Mouse (Mus musculus): Measurements from ENCODE around the gene Gm10912. TPM values are rescaled to one million over a fixed set of nuclear protein-coding genes. Genes with fewer than 3 reads are reported as not detected.
"Not testable (repeated sequence)": the region's sequence is repeated elsewhere in the genome, so short reads cannot be mapped to it uniquely, and the experiment has no call there.

Gm10912 gene
- 0.26 TPM in 1 of 2 replicates, not detected in the other for polyA plus RNA-seq (2012; rRNA removed)

GRCm38 (mm10) chr2:104065526-104065925 is at the start of gene Gm10912:
Gene Gm10912, plus strand, starts transcription at chr2:104065826.
- H3K4me3 ChIP-seq (ENCODE audit: control insufficient read depth, insufficient read depth, low read length); H3K27me3 ChIP-seq (ENCODE audit: control insufficient read depth, insufficient read depth, low read length); H3K27ac ChIP-seq (ENCODE audit: control insufficient read depth, insufficient read depth, low read length); H3K36me3 ChIP-seq (ENCODE audit: control insufficient read depth, insufficient read depth, low read length); H3K4me1 ChIP-seq (replicated peaks; ENCODE audit: control insufficient read depth, insufficient read depth, low read length); DNase-seq: not testable (repeated sequence)
- 90% methylated on average over 6 of the region's 6 CpGs for WGBS

DNA sequence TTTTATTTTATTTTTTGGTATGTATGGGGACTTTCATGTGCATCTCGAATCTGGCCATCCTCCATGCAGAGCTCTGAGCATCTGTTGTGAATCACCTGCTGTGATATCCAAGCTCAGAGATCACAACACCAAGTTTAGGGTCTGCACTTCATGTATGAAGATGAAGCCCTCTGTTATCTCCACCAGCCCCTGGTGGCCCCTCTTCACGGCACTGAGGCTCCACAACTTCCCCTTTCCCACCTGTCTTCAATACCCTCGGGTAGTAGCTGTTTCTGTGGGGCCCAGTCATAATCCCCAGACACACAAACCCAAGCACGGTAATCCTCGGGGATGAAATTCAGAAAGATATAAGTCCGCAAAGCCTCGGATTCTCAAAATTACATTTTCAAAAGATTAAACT is 42.5 kb upstream of the Gm10912 start:
- TF ChIP-seq POLR2A (IDR thresholded peaks at IDR 0.05; ENCODE audit: control insufficient read depth, extremely low read depth, insufficient read depth, low read length, poor library complexity) (no peak), CTCF (IDR thresholded peaks at IDR 0.05; ENCODE audit: borderline replicate concordance, control insufficient read depth, extremely low read depth, insufficient read depth, low read length, poor library complexity) (no peak)
- Histone ChIP-seq H3K4me3 (ENCODE audit: control insufficient read depth, insufficient read depth, low read length) (no peak overlapping the region), H3K27me3 (ENCODE audit: control insufficient read depth, insufficient read depth, low read length) (no peaks in the 10 kb centered on the region), H3K27ac (ENCODE audit: control insufficient read depth, insufficient read depth, low read length) (no peak overlapping the region), H3K4me1 (replicated peaks; ENCODE audit: control insufficient read depth, insufficient read depth, low read length) (peaks cover 3% of the 10 kb centered on the region), H3K36me3 (ENCODE audit: control insufficient read depth, insufficient read depth, low read length) (no peaks in the 10 kb centered on the region)
- no peak for DNase-seq
- WGBS = 61% methylated on average over 7 of the region's 7 CpGs

DNA sequence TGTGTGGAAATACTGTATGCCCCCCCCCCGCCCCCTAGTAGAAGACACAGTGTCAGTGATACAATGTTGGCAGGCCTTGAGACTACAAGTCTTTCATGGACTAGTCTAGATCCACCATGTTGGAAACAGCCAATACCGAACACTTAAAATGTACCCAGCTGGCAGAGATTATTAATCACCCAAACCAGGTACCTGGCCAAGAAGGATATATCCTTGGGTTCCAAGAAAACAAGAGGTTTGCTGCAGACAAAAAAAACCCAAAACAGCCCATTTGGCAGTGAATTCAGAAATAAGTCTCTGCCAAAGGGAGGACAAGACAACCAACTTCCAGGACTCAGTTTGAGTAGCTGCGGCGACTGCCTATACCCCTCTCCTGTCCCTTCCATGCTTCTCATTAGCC is 41.0 kb upstream of the Gm10912 start:
- Histone ChIP-seq H3K27me3 (ENCODE audit: control insufficient read depth, insufficient read depth, low read length) (no peaks in the 10 kb centered on the region), H3K27ac (ENCODE audit: control insufficient read depth, insufficient read depth, low read length) (no peak overlapping the region), H3K36me3 (ENCODE audit: control insufficient read depth, insufficient read depth, low read length) (no peaks in the 10 kb centered on the region), H3K4me3 (ENCODE audit: control insufficient read depth, insufficient read depth, low read length) (no peak overlapping the region), H3K4me1 (replicated peaks; ENCODE audit: control insufficient read depth, insufficient read depth, low read length) (peaks cover 3% of the 10 kb centered on the region)
- TF ChIP-seq POLR2A (IDR thresholded peaks at IDR 0.05; ENCODE audit: control insufficient read depth, extremely low read depth, insufficient read depth, low read length, poor library complexity) = no peak
- TF ChIP-seq CTCF (IDR thresholded peaks at IDR 0.05; ENCODE audit: borderline replicate concordance, control insufficient read depth, extremely low read depth, insufficient read depth, low read length, poor library complexity) = no peak
- no peak for DNase-seq
- WGBS = 99% methylated on average over 4 of the region's 4 CpGs

DNA sequence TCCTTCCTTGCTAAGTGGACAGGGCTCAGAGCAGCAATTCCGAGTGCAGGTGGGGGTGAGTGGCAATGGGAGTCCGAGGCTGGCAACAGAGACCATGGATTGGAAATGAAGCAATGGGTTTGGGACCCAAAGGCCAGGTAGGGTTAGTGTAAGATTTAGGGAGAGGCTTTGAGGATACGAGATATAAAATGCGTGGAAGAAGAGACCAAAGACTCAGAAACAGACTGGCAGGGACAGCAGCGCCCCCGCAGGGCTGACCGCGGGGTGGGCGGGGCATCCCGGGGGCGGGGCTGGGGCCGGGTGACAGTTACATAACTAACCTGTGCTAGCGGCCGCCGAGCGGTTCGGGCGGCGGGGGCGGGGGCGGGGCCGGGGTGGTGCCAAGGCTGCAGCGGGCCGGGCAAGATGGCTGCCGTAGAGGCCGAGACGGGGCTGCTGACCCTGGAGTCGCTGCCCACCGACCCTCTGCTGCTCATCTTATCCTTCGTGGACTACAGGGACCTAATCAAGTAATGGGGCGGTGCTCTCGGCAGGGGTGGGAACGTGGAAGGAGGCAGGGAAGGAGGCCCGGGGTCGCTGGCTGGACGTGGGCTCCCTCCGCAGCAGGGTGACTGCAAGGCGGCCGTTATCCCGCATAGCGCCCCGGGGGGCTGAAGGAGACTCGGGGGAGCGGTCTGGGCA is 38.0 kb upstream of the Gm10912 start, which contains the start of gene Fbxo3:
Fbxo3 (plus strand) TSS at position 264 of the 681 bp plus-strand sequence.
- Histone ChIP-seq H3K4me3 (ENCODE audit: control insufficient read depth, insufficient read depth, low read length) (peak within 1 kb of the TSS; percentile 83), H3K4me1 (replicated peaks; ENCODE audit: control insufficient read depth, insufficient read depth, low read length) (peaks cover 3% of the 10 kb centered on the region), H3K27ac (ENCODE audit: control insufficient read depth, insufficient read depth, low read length) (no peak within 1 kb of the TSS), H3K27me3 (ENCODE audit: control insufficient read depth, insufficient read depth, low read length) (no peaks in the 10 kb centered on the region), H3K36me3 (ENCODE audit: control insufficient read depth, insufficient read depth, low read length) (0 out of 2 replicates have a peak, but pooled peaks cover 5% of the 10 kb centered on the region)
- peak; percentile 88 for DNase-seq
- WGBS = 2% methylated on average over 44 of the region's 44 CpGs
- TF ChIP-seq CTCF (IDR thresholded peaks at IDR 0.05; ENCODE audit: borderline replicate concordance, control insufficient read depth, extremely low read depth, insufficient read depth, low read length, poor library complexity) (no peak), POLR2A (IDR thresholded peaks at IDR 0.05; ENCODE audit: control insufficient read depth, extremely low read depth, insufficient read depth, low read length, poor library complexity) (no peak; the same call in 1 of the 2 replicates)

- TF ChIP-seq POLR2A (IDR thresholded peaks at IDR 0.05; ENCODE audit: control insufficient read depth, extremely low read depth, insufficient read depth, low read length, poor library complexity) (no peak), CTCF (IDR thresholded peaks at IDR 0.05; ENCODE audit: borderline replicate concordance, control insufficient read depth, extremely low read depth, insufficient read depth, low read length, poor library complexity) (no peak)
- H3K4me1 ChIP-seq (replicated peaks; ENCODE audit: control insufficient read depth, insufficient read depth, low read length) = peaks cover 3% of the 10 kb centered on the region
- H3K4me3 ChIP-seq (ENCODE audit: control insufficient read depth, insufficient read depth, low read length) = peak within 1 kb of the TSS; percentile 83
- DNase-seq = no peak
- H3K27ac ChIP-seq (ENCODE audit: control insufficient read depth, insufficient read depth, low read length) = no peak within 1 kb of the TSS
- H3K27me3 ChIP-seq (ENCODE audit: control insufficient read depth, insufficient read depth, low read length) = no peaks in the 10 kb centered on the region
- H3K36me3 ChIP-seq (ENCODE audit: control insufficient read depth, insufficient read depth, low read length) = peaks cover 9% of the 10 kb centered on the region
- WGBS = 0% methylated on average over 32 of the region's 32 CpGs
Measured at GRCm38 (mm10) chr2:104028139-104028723, 37.4 kb upstream of the Gm10912 start, which contains the start of gene 4931422A03Rik. Gene 4931422A03Rik, minus strand, starts transcription at chr2:104028361.

GRCm38 (mm10) chr2:104029074-104029473 is 36.6 kb upstream of the Gm10912 start:
- TF ChIP-seq POLR2A (IDR thresholded peaks at IDR 0.05; ENCODE audit: control insufficient read depth, extremely low read depth, insufficient read depth, low read length, poor library complexity) (no peak), CTCF (IDR thresholded peaks at IDR 0.05; ENCODE audit: borderline replicate concordance, control insufficient read depth, extremely low read depth, insufficient read depth, low read length, poor library complexity) (no peak)

More at GRCm38 (mm10) chr2:104029074-104029473, 36.6 kb upstream of the Gm10912 start:
- DNase-seq = no peak
- Histone ChIP-seq H3K4me3 (ENCODE audit: control insufficient read depth, insufficient read depth, low read length) (no peak overlapping the region), H3K4me1 (replicated peaks; ENCODE audit: control insufficient read depth, insufficient read depth, low read length) (peaks cover 3% of the 10 kb centered on the region), H3K36me3 (ENCODE audit: control insufficient read depth, insufficient read depth, low read length) (peaks cover 14% of the 10 kb centered on the region), H3K27me3 (ENCODE audit: control insufficient read depth, insufficient read depth, low read length) (no peaks in the 10 kb centered on the region), H3K27ac (ENCODE audit: control insufficient read depth, insufficient read depth, low read length) (no peak overlapping the region)
- 69% methylated on average over 2 of the region's 2 CpGs for WGBS
